Mouse (Mus musculus) monocyte, adult 5-6 weeks (primary cell): ENCODE data around the gene Bdkrb1. TPM values are rescaled to one million over a fixed set of nuclear protein-coding genes. Genes with fewer than 3 reads are reported as not detected.

ENCODE experiments used
- ATAC-seq: fragments of 153-309, 156-312 bp; replicated peaks from 2 replicates; pipeline ENCODE4 v1.8.0; 2017; ENCODE audit warnings: mild to moderate bottlenecking; ENCODE audit not compliant: low TSS enrichment, insufficient number of reproducible peaks, severe bottlenecking, poor library complexity, low FRiP score
- total RNA-seq: library from RNA; stranded (forward); fragments of 200-1000, 200-491, 200-594 nt; gene quantifications from 3 replicates; pipeline ENCODE4 v1.2.3, GENCODE M21; 2017

Gene Bdkrb1
- total RNA-seq, 1 experiment from 2014 or later: not detected

GRCm38 (mm10) chr12:105592361-105592761, 10.5 kb upstream of the Bdkrb1 start:
- no peak for ATAC-seq

- ATAC-seq: no peak
These were observed 9.4 kb upstream of the Bdkrb1 start for GRCm38 (mm10) chr12:105593471-105593870.

- no peak for ATAC-seq
These were observed 5.8 kb upstream of the Bdkrb1 start for GRCm38 (mm10) chr12:105597135-105597534.

GRCm38 (mm10) chr12:105598503-105598902, 4.4 kb upstream of the Bdkrb1 start:
- ATAC-seq: no peak

GRCm38 (mm10) chr12:105599098-105599497, 3.8 kb upstream of the Bdkrb1 start:
- no peak for ATAC-seq

GRCm38 (mm10) chr12:105601586-105601985, 1.3 kb upstream of the Bdkrb1 start:
- ATAC-seq: no peak

GRCm38 (mm10) chr12:105603904-105604303, 1.0 kb downstream of the Bdkrb1 start:
- no peak for ATAC-seq

- no peak for ATAC-seq
These were observed 2.3 kb downstream of the Bdkrb1 start for GRCm38 (mm10) chr12:105605212-105605611.

- ATAC-seq: no peak
These were observed 4.0 kb downstream of the Bdkrb1 start for GRCm38 (mm10) chr12:105606881-105607280.

GRCm38 (mm10) chr12:105611045-105611444, 8.2 kb downstream of the Bdkrb1 start:
- no peak for ATAC-seq

GRCm38 (mm10) chr12:105611748-105612147, 8.9 kb downstream of the Bdkrb1 start:
- ATAC-seq: no peak

- no peak for ATAC-seq
These were observed 10.7 kb downstream of the Bdkrb1 start for GRCm38 (mm10) chr12:105613559-105613958.

GRCm38 (mm10) chr12:105622048-105622447, 19.2 kb downstream of the Bdkrb1 start:
- no peak for ATAC-seq

GRCm38 (mm10) chr12:105622981-105623539, 20.2 kb downstream of the Bdkrb1 start:
- ATAC-seq: no peak

GRCm38 (mm10) chr12:105625798-105626197, 22.9 kb downstream of the Bdkrb1 start:
- ATAC-seq: no peak

- no peak for ATAC-seq
These were observed 31.6 kb downstream of the Bdkrb1 start for GRCm38 (mm10) chr12:105634374-105635067.

- no peak for ATAC-seq
These were observed 33.7 kb downstream of the Bdkrb1 start for GRCm38 (mm10) chr12:105636551-105636950.

GRCm38 (mm10) chr12:105637554-105637953, 34.7 kb downstream of the Bdkrb1 start:
- no peak for ATAC-seq

- ATAC-seq: no peak
These were observed 40.0 kb downstream of the Bdkrb1 start for GRCm38 (mm10) chr12:105642770-105643321.
